Comparison of ENCODE assay signal across 9 mouse cellular contexts in genomic region chr6:94801039-94801438, GRCm38 (mm10).
A peak's percentile ranks its signal among the peaks of the same experiment; 100 is the strongest.
DNase-seq lines count a peak whose midpoint lies in the region; ATAC-seq and TF ChIP-seq lines count a peak whose summit lies in the region.
"Had no signal": no experiment of that assay in that cellular context is flagged by ENCODE, and none has a peak within 500 bp of the region (broad histone marks: within the 10 kb centered on the region; RNA-seq: fewer than 3 reads in every experiment).

No protein-coding gene starts in this region.

- no peak overlapping the region for H3K4me3 ChIP-seq in heart, postnatal 0 days (ENCODE audit: low read depth, low read length)
- no peak overlapping the region for H3K4me3 ChIP-seq in heart, adult 2 months
- H3K4me3 ChIP-seq in hindbrain, embryonic 10.5 days: peak overlapping the region; percentile 45
- no peak overlapping the region for H3K4me3 ChIP-seq in midbrain, embryonic 15.5 days

- no peak overlapping the region for H3K9ac ChIP-seq in heart, postnatal 0 days (replicated peaks; ENCODE audit: low read depth, low read length)
- H3K9ac ChIP-seq in heart, adult 2 months (ENCODE audit: low read depth, low read length): no peak overlapping the region
- H3K9ac ChIP-seq in midbrain, embryonic 15.5 days: peak overlapping the region; percentile 6; the same call in 1 of the 2 replicates

- 53% methylated on average over 12 of the region's 12 CpGs for WGBS in heart, postnatal 0 days
- WGBS in heart, adult 2 months: 73% methylated on average over 11 of the region's 12 CpGs
- 5% methylated on average over 12 of the region's 12 CpGs for WGBS in hindbrain, embryonic 10.5 days
- 5% methylated on average over 12 of the region's 12 CpGs for WGBS in midbrain, embryonic 15.5 days

- TF ChIP-seq POLR2A in heart, adult 2 months (IDR thresholded peaks at IDR 0.05; ENCODE audit: insufficient read depth, low read depth, low read length): no peak

- no peak for DNase-seq in heart, postnatal 0 days (ENCODE audit: low spot score)
- DNase-seq in heart, adult 2 months: no peak
- DNase-seq in embryo, embryonic 9.5 days (ENCODE audit: extremely low spot score): peak; percentile 56
- DNase-seq in hindbrain, embryonic 10.5 days (ENCODE audit: low spot score): peak; percentile 63
- DNase-seq in left cerebral cortex, adult 11 months (ENCODE audit: low spot score): no peak
- no peak for DNase-seq in kidney, adult 8-10 months
- DNase-seq: adrenal gland, postnatal 14 days had no signal

- ATAC-seq in heart, postnatal 0 days (ENCODE audit: insufficient read depth, low read depth): no peak
- peak; percentile 45; the same call in 1 of the 2 replicates for ATAC-seq in midbrain, embryonic 15.5 days (replicated peaks)
- no peak for ATAC-seq in frontal cortex, adult (ENCODE audit: low TSS enrichment)

- no peaks in the 10 kb centered on the region for H3K27me3 ChIP-seq in heart, postnatal 0 days (ENCODE audit: control insufficient read depth, insufficient read depth, low read length)
- no peaks in the 10 kb centered on the region for H3K27me3 ChIP-seq in heart, adult 2 months (ENCODE audit: control insufficient read depth, insufficient read depth, low read length)
- H3K27me3 ChIP-seq in hindbrain, embryonic 10.5 days (ENCODE audit: insufficient read depth, poor library complexity, severe bottlenecking): no peaks in the 10 kb centered on the region
- H3K27me3 ChIP-seq in midbrain, embryonic 15.5 days (replicated peaks): no peaks in the 10 kb centered on the region

- no peaks in the 10 kb centered on the region for H3K79me2 ChIP-seq in heart, adult 2 months (replicated peaks; ENCODE audit: control insufficient read depth, insufficient read depth, low read length)

- H3K27ac ChIP-seq in heart, postnatal 0 days (ENCODE audit: low read depth): no peak overlapping the region
- no peak overlapping the region for H3K27ac ChIP-seq in heart, adult 2 months
- H3K27ac ChIP-seq in hindbrain, embryonic 10.5 days: peak overlapping the region; percentile 88
- H3K27ac ChIP-seq in midbrain, embryonic 15.5 days: no peak overlapping the region

- intact Hi-C loops in heart, adult 2 months (cut with DNase I): no loop called here

- peaks cover 10% of the 10 kb centered on the region; the same call in 1 of the 2 replicates for H3K9me3 ChIP-seq in heart, postnatal 0 days (replicated peaks; ENCODE audit: control insufficient read depth, low read length)
- H3K9me3 ChIP-seq in hindbrain, embryonic 10.5 days: peaks cover 7% of the 10 kb centered on the region; the same call in 1 of the 2 replicates
- no peaks in the 10 kb centered on the region for H3K9me3 ChIP-seq in midbrain, embryonic 15.5 days

- peak overlapping the region; percentile 23; the same call in 1 of the 2 replicates for H3K4me2 ChIP-seq in heart, postnatal 0 days (ENCODE audit: low read depth, low read length)
- peak overlapping the region; percentile 36 for H3K4me2 ChIP-seq in midbrain, embryonic 15.5 days

- peaks cover 4% of the 10 kb centered on the region; the same call in 1 of the 2 replicates for H3K4me1 ChIP-seq in heart, postnatal 0 days (ENCODE audit: control insufficient read depth, insufficient read depth)
- peaks cover 2% of the 10 kb centered on the region for H3K4me1 ChIP-seq in heart, adult 2 months (ENCODE audit: control insufficient read depth, insufficient read depth, low read length)
- H3K4me1 ChIP-seq in hindbrain, embryonic 10.5 days (replicated peaks): peaks cover 37% of the 10 kb centered on the region
- H3K4me1 ChIP-seq in midbrain, embryonic 15.5 days: peaks cover 8% of the 10 kb centered on the region

- TF ChIP-seq EP300 in heart, postnatal 0 days (IDR thresholded peaks at IDR 0.05; ENCODE audit: low read depth): no peak
- no peak for TF ChIP-seq EP300 in heart, adult 2 months (IDR thresholded peaks at IDR 0.05; ENCODE audit: insufficient read depth, low read depth, low read length)

- H3K36me3 ChIP-seq in heart, postnatal 0 days (replicated peaks; ENCODE audit: control insufficient read depth, insufficient read depth, low read length): no peaks in the 10 kb centered on the region
- H3K36me3 ChIP-seq in heart, adult 2 months (ENCODE audit: control insufficient read depth, insufficient read depth, low read length): no peaks in the 10 kb centered on the region
- H3K36me3 ChIP-seq in hindbrain, embryonic 10.5 days: no peaks in the 10 kb centered on the region
- H3K36me3 ChIP-seq in midbrain, embryonic 15.5 days (replicated peaks): no peaks in the 10 kb centered on the region

- TF ChIP-seq CTCF in heart, postnatal 0 days (IDR thresholded peaks at IDR 0.05; ENCODE audit: low read depth): no peak
- no peak for TF ChIP-seq CTCF in heart, adult 2 months (IDR thresholded peaks at IDR 0.05)

Comparison
In these comparisons a context has a peak if more than half of its experiments do, and no peak if none do; other contexts are left out.
1. DNase-seq: peak in embryo, embryonic 9.5 days (single experiment) and hindbrain, embryonic 10.5 days (single experiment); none in heart, postnatal 0 days (single experiment), heart, adult 2 months (0 of 2), left cerebral cortex, adult 11 months (single experiment) and kidney, adult 8-10 months (0 of 2).